Mouse (Mus musculus) Muller cell, postnatal 12 days (primary cell): ENCODE results near the gene Ptpre.
"Not testable (repeated sequence)": the region's sequence is repeated elsewhere in the genome, so short reads cannot be mapped to it uniquely, and the experiment has no call there.

ENCODE experiments used
- DNase-seq: peaks from one replicate; pipeline ENCODE4 v3.0.0-alpha.2; 2015; ENCODE audit errors: inconsistent ontology term

Ptpre gene

DNA sequence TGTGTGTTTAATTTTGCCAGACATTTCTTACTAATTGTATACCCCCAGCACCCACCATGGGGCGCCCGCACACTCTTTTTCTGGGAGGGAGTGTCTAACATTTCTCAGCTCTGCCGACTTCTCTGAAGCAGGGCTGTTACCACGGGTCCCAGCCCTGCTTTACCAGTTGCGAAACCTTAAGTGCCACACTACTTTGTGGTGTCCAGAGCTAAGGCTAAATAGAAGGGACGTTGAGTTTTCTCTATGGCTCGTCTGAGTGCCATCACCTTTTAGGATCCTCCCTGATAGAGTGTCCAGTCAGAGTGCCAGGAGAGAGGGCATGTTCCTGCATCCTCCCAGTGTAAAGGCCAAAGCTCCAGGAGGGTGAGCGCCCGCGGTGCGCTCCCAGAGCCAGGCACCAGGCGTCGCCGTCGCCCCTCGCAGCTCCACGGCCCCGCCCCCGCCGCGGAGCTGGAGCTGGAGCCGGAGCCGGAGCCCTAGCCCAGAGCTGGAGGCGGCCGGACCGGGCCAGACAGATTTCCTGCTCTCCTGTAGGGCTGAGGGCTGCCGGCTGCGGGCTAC lies at the start of gene Ptpre:
Gene Ptpre (plus strand): TSS at position 141 of the 561 bp plus-strand sequence.
- peak; percentile 95 for DNase-seq

- DNase-seq, result no peak
Measured at GRCm38 (mm10) chr7:135488214-135488810, 49.0 kb upstream of the Ptpre start.

- no peak for DNase-seq
Measured at GRCm38 (mm10) chr7:135489724-135490499, 47.4 kb upstream of the Ptpre start.

- DNase-seq, result no peak
Measured at GRCm38 (mm10) chr7:135490500-135490886, 46.8 kb upstream of the Ptpre start.

DNA sequence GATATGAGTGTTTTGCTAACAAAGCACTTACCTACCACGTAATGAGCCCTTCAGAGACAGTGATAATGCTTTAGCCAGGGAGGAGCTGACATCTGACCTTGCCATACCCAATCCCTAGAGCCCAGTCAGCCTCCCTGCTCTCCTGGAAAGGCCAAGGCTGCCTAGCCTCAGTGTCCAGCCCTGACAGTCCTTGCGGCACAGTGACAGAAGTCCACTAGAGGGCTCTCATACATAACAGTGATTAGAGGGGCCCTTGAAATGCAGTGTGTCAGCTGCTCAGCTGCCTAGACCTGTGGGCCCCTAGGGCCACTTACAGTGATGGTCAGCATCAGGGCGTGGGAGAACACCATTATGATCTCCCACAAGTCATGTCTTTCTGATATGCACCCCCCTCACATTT lies 42.0 kb upstream of the Ptpre start:
- no peak for DNase-seq

GRCm38 (mm10) chr7:135498565-135499186 lies 38.6 kb upstream of the Ptpre start:
- no peak for DNase-seq

DNA sequence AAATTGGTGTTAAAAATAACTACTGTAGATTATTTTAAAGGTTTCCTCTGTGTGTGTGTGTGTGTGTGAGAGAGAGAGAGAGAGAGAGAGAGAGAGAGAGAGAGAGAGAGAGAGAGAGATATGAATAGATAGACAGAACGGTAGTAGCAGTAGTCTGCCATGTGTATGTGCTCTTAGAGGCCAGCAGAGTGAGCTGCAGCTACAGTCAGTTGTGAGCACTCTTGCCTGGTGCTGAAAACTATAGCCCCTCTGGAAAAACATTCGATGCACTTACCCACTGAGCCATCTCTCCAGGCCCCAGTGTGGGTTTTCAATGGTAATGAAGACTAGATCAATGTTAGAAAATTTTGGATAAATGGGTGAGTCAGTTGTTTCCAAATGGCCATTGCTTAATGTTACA lies 37.9 kb upstream of the Ptpre start:
- DNase-seq, result peak; percentile 2

DNA sequence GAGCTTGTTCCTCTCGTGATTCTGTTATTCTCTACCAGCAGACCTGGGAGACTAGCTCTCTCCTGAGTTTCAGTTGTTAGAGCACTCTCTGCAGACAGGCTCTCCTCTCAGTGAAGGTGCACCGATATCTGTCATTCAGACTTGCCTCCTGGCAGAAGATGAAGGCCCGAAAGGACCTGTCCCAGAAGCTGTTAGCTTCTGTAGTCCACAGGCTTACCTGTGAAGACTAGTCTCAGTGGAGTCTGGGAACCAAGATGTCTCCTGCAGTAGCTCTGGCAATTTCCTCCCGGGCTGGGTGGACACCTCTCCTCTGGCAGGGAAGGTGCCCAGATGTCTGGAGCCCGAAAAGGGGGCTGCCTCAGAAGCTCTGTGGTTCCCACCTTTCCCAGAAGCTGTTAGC lies 30.8 kb upstream of the Ptpre start:
- not testable (repeated sequence) for DNase-seq

DNA sequence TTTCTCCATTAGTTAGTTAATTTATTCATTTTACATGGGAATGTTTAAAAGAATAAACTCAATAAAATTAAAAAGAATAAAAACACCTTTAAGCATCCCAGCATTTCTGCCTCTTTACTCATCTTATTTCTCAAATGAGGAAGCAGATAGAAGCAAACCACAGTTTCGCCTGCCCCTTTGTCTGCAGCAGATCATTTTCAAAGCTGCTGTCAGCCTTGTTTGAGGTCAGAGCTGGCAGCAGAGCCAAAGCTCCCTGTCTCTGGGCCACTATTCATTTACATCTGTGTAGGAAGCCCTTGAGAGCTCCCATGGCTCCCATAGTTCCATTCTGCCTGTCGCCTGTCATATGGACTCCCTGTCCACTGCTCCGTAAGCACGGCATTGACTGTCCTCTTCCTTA lies 28.7 kb upstream of the Ptpre start:
- DNase-seq, result peak; percentile 77

- peak; percentile 77 for DNase-seq
Measured at GRCm38 (mm10) chr7:135509272-135509671, 28.0 kb upstream of the Ptpre start.

DNA sequence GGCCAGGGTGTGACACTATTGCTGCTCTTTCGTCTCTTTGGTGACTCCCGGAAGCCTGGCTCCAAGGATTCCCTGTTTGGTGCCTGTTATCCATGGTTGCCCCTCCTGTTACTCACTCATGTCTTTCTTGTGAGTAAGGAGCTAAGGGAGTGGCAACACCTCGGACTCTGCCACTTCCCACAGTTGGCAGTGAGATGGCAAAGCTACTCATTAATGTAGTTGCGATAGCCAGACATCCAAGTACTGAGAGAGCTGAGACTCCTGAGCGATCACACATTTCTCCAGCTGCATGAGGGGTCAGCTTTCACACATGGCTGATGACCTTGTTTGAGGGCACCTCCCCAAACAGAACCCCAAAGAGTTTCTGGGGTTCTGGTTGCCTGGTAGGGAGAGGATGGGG lies 26.9 kb upstream of the Ptpre start:
- no peak for DNase-seq

DNA sequence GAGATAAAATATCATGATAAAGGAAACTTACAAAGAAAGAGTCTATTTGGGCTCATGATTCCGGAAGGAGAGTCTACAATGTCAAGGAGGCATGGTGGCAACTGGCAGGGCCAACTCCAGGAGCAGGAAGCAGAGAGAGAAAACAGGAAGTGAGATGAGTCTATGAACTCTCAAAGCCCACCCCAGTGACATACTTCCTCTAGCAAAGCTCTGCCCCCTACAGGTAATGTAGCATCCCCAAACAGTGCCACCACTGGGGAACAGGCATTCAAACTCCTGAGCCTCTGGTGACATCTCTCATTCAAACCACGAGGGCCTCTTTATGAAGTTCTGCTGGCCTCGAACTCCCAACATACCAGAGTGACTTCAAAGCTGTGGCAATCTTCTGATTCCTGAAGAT lies 25.6 kb upstream of the Ptpre start:
- DNase-seq, result no peak

- DNase-seq, result no peak
Measured at GRCm38 (mm10) chr7:135517191-135517590, 20.1 kb upstream of the Ptpre start.

DNA sequence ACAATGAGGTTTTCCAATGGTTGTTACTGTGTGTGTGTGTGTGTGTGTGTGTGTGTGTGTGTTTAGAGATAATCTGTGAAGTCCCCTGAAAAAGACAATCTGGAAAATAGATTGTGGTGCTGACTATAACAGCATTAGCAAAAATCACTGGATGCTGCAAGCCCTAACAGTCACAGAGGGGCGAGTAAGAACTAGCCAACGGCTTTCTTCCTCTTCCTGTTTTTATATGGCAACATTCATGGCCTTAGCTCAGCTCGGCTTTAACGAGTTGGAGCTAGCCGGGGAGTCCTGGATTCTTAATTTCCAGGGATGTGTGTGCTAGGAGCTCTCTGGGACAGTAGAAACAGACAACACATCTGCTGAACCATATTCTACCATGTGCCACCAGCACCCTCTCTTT lies 17.0 kb upstream of the Ptpre start:
- no peak for DNase-seq

GRCm38 (mm10) chr7:135521755-135522512 lies 15.3 kb upstream of the Ptpre start:
- DNase-seq, result no peak

DNA sequence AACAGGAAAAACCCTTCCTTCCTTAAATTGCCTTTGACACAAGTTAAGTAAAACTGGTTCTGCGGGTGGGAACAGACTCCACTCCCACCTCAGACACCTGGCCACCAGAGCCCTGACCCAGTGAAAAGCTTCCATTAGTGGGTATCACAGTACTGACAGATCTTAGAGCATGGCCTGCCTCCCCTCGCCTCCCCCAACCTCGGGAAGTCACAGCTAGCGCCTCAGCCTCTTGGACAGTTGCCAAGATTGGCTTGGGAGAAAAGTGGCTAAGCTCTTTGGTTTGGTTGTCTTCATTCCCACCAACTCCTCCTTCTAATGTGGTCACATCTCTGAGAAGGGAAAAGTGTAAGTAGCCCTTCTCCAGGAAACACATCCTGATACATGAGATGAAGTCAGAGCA lies 13.3 kb upstream of the Ptpre start:
- DNase-seq, result peak; percentile 9

DNA sequence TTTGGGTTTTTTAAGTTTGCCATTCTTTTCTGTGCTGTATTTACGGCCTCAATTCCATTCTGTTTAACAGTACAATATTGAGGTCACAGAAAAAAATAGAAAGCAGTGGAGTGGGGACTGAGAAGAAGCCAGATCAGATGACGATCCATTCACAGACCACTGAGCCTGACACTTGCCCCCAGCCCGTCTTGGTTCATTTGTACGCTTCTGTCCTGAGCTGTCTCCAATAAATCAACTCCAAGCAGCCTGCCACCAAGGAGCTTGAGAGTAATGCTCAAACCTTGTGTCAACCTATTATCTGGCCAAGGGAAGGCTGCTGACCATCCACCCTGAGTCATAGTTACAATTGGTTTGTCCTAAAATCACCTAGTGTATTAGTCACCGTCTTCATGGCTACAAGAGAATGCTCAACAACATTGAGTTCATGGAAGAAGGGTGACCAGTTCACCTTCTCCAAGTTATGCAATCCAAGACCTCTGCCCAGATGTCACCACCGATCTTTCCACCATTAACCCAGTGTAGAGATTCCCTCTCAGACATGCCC lies 12.8 kb upstream of the Ptpre start:
- peak; percentile 44 for DNase-seq

GRCm38 (mm10) chr7:135526574-135527152 lies 10.6 kb upstream of the Ptpre start:
- DNase-seq, result no peak

GRCm38 (mm10) chr7:135527169-135527568 lies 10.1 kb upstream of the Ptpre start:
- DNase-seq, result no peak

DNA sequence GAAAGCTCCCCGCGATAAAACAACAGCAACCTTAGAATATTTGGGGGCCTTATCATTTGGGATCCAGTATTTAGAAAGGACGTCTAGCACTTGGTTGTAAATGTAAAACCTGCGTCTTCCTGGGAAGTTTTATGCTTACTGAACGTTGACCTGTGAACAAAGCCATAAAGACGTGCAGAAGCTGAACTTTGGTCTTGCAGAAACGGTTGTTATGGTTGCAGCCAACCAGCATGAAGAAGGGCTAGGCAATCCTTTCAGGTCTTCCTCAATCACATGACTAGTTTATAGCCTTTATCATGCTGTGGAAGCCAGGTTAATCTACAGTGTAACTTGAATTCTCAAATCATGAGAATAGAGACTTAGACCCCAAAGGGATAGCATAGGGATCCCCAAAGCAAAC lies 8.8 kb upstream of the Ptpre start, which contains the start of gene Clrn3:
Gene Clrn3 (minus strand): TSS at position 140 of the 400 bp plus-strand sequence.
- no peak for DNase-seq

- DNase-seq, result no peak
Measured at GRCm38 (mm10) chr7:135529068-135529467, 8.2 kb upstream of the Ptpre start.
